Mouse (Mus musculus) kidney, adult 11 months (tissue): ENCODE results near the gene Tbrg4.

Experiments used
- DNase-seq: peaks from one replicate; pipeline ENCODE4 v3.0.0; 2022

Tbrg4 gene

DNA sequence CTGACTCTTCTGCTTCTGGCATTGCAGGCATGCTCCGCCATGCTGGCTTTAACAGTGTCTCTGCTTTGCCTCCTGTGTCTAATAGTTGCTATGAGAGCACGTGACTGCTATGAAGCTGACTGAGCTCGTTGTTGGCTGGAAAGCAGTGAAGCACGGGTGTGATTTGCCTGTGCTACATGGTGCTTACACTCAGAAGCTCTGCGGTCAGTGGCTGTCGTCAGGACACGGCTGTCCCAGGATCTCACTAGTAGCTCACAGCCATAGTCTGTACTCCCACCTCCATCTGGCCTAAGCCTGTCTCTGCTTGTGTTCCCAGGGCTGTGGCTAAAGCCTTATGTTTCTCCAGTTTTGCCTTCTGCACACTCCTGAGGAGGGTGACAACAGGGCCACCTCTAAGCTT, 37.6 kb downstream of the Tbrg4 start:
- no peak for DNase-seq

DNA sequence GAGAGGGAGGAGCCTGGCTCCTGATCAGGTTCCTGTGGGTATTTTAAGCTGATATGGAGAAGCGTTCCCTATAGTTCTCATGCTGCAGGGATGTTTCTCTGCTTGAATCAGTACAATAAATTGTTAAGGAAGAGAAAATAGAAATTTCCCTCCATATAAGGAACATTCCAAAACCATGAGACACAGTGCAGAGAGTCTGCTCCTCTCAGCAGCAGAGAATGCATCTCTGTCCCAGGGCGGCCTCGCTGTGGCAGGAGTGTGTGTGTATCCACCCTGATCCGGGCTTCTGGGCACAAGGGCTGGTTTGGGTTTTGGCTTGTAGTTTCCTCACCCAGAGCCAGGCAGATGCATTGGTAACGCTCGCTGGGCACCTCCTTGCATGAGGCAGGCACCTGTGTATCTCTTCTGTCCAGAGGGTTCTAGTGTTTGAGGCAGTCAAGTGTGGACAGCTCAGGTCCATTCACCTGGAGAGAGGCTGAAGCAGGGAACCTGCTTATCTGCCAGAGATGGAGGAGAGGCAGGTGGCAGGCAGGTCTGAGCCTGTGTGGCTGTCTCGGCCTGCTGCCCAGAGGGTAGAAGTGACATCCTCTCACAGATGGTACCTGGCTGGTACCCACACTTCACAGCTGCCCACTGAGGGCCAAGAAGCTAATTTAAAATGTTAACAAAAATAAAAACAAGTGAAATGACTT, 38.5 kb downstream of the Tbrg4 start:
- no peak for DNase-seq

DNA sequence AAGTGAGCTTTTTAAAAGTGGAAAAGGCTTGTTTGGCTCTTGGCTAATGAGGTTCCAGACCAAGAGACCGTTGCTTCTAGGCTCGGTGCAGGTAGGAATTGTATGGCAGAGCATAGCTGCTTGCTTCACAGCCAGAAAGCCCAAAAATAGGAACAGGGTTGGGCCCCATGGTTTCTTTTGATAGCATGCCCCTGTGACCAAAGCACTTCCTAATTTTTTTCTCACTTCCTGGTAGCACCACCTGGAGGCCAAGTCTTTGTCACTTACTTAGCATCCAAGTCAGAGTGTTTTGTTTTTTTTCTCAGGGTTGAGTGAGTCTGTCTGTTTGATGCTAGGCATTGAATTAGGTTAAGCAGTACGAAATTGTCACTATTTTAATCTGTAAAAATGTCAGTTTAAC, 39.2 kb downstream of the Tbrg4 start:
- DNase-seq = no peak

DNA sequence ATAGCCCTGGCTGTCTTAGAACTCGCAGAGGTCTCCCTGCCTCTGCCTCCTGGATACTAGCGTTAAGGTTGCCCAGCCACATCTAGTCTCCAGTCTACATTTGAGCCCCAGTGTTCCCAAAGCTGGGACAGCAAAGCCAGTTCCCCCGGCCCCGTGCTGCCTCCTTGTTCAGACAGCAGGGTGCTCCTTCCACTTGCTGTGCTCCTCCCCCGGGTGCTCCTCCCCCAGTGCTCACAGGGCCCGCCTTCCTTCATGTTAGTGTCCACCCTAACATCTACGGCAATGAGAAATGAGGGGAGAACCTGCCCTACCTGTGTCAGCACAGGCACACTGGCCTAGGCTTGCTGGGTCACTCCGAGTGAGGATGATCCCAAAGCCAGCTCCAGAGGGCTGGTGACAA, 40.1 kb downstream of the Tbrg4 start:
- DNase-seq = no peak

DNA sequence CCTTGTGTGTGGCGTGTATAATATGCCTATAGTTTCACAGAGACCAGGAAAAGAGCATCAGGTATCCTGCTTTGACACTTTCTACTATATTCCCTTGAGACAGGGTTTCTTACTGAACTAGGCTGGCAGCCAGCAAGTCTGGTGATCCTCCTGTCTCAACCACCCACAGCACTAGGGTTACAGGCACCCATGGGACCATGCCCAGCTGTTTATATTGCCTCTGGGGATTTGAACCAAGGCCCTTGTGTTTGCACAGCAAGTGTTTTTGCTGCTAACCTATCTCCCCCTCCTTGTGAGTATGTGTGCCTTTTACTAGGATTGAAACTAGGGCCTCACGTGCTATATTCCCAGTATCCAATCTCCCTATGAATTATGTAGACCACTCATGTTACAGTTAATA, 44.3 kb downstream of the Tbrg4 start:
- DNase-seq = no peak

DNA sequence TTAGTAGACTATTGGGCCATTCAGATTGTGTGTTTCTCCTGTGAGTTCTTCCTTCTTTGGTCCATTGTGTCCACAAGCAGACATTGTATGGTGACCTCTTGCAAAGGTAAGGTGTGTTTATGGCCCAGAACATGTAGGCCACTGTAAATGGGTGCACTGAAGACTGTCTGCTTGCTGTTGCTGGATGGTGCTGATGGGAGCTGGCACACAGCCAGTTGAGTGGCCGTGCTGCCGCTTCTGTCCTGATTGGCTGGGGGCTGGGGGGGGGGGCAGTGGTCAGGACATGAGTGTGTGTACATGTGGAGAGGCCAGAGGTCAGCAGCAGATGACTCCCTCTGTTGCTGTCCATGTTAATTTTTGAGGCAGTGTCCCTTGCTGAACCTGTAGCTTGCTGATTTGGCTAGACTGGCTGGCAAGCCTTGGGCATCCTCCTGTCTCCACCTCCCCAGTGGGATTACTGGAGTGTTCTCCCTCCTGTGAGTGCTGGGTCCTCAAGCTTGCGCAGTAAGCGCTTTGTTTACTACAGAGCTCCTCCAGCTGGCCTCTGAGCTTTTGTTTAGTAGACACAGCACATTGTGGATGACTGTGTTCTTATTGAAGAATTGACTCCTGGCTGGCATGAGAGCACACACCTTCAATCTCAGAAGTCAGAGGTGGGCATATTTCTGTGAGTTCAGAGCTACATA, 45.7 kb downstream of the Tbrg4 start:
- no peak for DNase-seq

DNA sequence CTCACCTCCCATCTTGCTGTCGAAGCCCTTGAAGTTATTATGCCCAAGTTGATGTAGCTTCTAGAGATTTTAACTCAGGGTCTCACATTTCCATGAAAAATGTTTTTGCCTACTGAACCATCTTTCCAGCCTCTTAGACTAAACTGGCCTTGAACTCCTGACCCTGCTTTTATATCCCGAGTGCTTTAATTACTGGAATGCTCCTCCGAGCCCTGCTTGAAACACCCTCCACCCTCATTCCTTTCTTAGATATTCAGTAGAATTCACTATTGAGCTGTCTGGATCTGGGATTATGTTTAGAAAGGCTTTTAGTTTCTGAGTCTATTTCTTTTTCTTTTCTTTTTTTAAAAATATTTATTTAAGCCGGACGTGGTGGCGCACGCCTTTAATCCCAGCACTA, 46.5 kb downstream of the Tbrg4 start:
- DNase-seq = no peak

DNA sequence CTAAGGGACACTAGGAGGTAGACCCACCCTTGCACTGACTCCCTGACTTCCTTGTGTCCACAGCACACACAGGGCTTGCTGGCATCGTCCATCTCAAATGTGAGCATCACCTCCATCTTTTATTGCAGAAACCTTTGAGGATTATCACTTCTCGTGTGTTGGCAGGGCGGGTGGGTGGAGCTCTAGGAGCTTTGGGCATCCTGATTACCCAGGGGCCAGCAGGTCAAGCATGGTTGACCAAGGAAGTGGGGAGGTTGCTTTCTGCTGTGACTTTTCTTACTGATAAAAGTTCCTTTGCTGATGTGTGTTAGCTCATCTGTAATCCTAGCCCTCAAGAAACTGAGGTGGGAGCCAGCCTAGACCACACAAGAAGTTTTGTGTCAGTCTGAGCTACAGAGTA, 49.7 kb downstream of the Tbrg4 start:
- no peak for DNase-seq

DNA sequence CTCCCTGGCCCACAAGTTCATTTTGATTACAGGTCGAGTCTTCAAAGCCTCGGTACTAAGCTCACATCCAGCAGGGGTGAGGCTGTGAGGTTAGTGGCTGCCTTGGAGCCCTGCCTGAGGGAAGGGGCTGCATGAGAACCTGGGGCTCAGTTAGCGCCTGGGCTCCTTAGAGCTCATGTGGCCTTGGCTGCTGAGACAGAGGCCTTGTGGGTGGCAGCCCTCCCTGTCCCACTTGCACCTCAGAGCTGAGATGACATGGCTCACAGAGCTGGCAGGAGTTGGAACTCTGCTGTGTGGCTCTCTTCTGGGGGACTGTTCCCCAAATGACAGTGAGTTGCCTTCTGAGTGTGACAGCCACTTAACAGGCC, 56.5 kb downstream of the Tbrg4 start:
- DNase-seq = no peak

DNA sequence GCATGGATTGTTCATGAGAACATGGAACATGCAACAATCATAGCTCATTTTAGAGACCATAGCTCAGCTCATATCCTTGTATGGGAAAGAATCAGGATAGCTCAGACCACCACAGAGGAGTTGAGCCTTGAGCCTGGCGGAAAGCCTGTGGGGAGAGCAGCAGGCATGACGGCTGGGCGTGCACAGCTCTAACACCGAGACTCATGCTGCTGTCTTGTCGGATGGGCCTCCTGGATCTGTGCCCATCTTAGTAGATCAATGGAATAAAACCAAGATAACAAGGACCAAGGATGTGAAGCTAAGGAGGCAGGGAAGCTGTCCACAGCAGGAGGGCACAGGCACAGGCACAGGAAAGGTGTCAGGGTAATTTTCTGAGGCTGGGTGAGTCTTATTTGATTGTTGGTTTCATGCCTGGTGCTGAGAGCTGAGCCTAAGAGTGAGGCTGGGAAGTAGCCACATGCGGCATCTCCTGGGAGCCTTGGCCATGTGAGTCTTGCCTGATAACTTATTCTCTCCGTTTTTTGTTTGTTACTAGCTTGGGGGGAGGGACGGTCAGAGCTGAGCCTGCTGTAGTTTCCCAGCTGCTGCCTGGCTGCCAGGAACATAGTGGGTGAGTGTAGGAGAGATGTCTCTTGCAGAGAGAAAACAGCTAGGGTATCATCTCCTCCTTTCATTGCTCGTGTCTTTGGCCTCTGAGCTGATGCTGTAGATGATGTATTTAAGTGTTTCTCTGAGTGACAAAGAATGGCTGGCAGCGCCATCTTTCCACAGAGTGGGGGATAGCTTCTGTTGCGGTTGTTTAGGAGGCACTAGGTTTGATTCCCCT, 57.1 kb downstream of the Tbrg4 start:
- no peak for DNase-seq

DNA sequence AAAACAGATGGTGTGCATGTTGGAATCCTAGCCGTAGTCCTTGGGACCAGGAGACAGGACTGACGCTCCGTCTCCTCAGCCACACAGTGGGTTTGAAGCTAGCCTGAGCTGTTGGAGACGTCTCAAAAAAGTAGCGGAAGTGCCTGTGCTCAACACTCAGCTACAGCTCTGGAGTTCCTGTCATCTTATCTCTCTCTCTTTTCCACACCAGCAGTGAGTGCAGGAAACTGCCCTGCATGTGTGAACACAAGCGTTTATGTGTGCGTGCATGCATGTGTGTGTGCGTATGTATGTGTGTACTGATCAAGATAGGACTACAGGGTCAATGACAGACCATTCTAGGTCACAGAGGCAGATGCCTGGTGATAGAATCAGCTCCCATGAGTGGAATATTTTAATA, 57.9 kb downstream of the Tbrg4 start:
- no peak for DNase-seq

DNA sequence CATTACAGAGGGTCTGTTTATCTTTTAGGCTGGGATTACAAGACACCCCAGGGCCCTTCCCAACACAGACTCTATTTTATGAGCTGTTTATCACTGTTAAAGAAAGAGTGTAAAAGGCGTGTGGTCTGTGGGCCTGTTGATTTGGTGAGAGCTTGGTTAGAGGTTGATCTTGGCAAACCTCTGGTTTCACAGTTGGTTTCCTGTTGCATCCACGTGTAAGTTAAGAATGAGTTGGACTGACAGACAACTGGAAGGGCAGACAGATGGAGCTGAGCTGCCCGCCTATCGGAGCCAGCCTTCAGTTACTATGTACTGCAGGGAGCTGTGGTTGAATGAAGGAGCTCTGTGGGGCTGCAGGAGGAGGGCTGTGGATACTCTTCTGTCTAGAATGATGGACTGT, 59.4 kb downstream of the Tbrg4 start:
- DNase-seq = no peak
